Mouse (Mus musculus): ENCODE data around the gene Zbtb37. TPM values are rescaled to one million over a fixed set of nuclear protein-coding genes. Genes with fewer than 3 reads are reported as not detected.

Gene Zbtb37
- polyA plus RNA-seq, 1 experiment = 2.6 TPM

DNA sequence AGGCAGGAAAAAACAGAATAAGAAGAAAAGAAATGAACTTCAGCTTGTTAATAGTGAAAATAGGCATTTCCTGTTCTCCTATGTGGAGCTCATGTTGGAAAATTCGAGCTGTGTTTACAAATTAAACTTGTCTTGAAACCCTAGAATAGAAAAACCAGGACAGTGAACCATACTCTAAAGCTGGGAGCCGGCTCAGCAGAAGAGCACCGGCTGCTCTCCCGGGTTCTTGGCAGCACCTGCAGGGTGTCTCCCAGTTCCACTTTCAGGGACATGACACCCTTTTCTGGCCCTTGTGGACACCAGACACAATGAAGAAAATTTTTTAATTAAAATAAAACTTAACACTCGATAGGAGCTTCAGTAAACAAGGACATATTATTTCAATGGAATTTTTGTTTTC, 66.0 kb downstream of the Zbtb37 start:
- H3K4me1 ChIP-seq (ENCODE audit: control insufficient read depth, insufficient read depth, insufficient read length, low read length) = no peaks in the 10 kb centered on the region
- no peak overlapping the region for H3K27ac ChIP-seq (replicated peaks; ENCODE audit: low read depth, low read length)
- H3K4me3 ChIP-seq (ENCODE audit: insufficient read depth, low read depth, low read length) = no peak overlapping the region

DNA sequence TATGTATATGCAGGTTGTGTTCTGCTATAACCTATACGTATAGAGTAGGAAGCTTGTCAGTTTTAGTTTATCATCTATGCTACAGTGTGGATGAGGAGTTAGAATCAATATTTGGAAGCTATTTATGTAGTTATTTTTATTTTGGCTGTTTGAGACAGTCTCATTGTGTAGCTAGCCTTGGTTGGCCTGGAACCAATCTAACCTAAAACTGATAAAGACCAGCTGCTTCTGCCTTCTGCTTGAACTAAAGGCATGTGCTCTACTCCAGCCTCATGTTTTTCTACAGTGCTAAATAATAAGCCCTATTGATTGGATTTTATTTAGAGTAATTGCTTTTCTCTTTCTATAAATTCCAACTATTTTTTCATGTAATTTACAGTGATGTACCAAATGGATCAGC, 67.4 kb downstream of the Zbtb37 start:
- no peak overlapping the region for H3K27ac ChIP-seq (replicated peaks; ENCODE audit: low read depth, low read length)
- H3K4me3 ChIP-seq (ENCODE audit: insufficient read depth, low read depth, low read length) = no peak overlapping the region

DNA sequence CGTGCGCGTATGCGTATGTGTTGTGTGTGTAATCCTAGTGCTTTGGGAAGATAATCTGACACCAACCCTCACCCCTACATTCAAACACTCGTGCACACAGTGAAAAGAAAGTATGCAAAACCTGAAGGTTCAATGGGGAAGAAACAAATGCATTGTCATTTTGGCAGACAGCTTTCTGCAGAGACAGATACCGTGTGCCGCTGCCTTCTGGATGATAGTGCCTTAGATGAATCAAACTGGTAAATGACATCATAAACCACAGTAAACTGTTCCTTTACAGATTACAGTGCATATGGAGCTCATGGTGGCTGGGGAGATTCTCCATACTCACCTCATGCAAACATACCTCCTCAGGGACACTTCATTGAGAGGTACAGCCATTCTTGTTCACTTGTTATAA, 71.5 kb downstream of the Zbtb37 start:
- H3K4me1 ChIP-seq (ENCODE audit: control insufficient read depth, insufficient read depth, insufficient read length, low read length) = no peaks in the 10 kb centered on the region
- H3K27ac ChIP-seq (replicated peaks; ENCODE audit: low read depth, low read length) = no peak overlapping the region
- no peak overlapping the region for H3K4me3 ChIP-seq (ENCODE audit: insufficient read depth, low read depth, low read length)

More for the DNA sequence above, 67.4 kb downstream of the Zbtb37 start:
- H3K4me1 ChIP-seq (ENCODE audit: control insufficient read depth, insufficient read depth, insufficient read length, low read length) = no peaks in the 10 kb centered on the region

Other genes with a start within 250 kb of the Zbtb37 start
- gene Rabgap1l, start 241.6 kb downstream of the Zbtb37 start, polyA plus RNA-seq (2012; ENCODE audit: insufficient read depth, insufficient read length, missing spikeins) = 24.3 and 26.9 TPM in 2 replicates
- 13.5 and 13.6 TPM in 2 replicates for gene Rc3h1, start 128.4 kb downstream of the Zbtb37 start, polyA plus RNA-seq (2012; ENCODE audit: insufficient read depth, insufficient read length, missing spikeins)
- 3.2 TPM in 1 of 2 replicates, not detected in the other for gene Serpinc1, start 56.3 kb downstream of the Zbtb37 start, polyA plus RNA-seq (2012; ENCODE audit: insufficient read depth, insufficient read length, missing spikeins)
- 27.5 and 31.3 TPM in 2 replicates for gene Dars2, start 35.8 kb upstream of the Zbtb37 start, polyA plus RNA-seq (2012; ENCODE audit: insufficient read depth, insufficient read length, missing spikeins)
- gene Cenpl, start 35.9 kb upstream of the Zbtb37 start, polyA plus RNA-seq (2012; ENCODE audit: insufficient read depth, insufficient read length, missing spikeins) = 1.3 and 1.5 TPM in 2 replicates
- gene Klhl20, start 96.7 kb upstream of the Zbtb37 start, polyA plus RNA-seq (2012; ENCODE audit: insufficient read depth, insufficient read length, missing spikeins) = 6.7 and 7.8 TPM in 2 replicates
- not detected in 2 replicates for gene Ankrd45, start 107.8 kb upstream of the Zbtb37 start, polyA plus RNA-seq (2012; ENCODE audit: insufficient read depth, insufficient read length, missing spikeins)
- gene Tex50, start 124.5 kb upstream of the Zbtb37 start, polyA plus RNA-seq (2012; ENCODE audit: insufficient read depth, insufficient read length, missing spikeins) = not detected in 2 replicates
- 268 and 347 TPM in 2 replicates for gene Prdx6, start 216.4 kb upstream of the Zbtb37 start, polyA plus RNA-seq (2012; ENCODE audit: insufficient read depth, insufficient read length, missing spikeins)